Mouse (Mus musculus): Measurements from ENCODE around the gene Hyls1.

DNA sequence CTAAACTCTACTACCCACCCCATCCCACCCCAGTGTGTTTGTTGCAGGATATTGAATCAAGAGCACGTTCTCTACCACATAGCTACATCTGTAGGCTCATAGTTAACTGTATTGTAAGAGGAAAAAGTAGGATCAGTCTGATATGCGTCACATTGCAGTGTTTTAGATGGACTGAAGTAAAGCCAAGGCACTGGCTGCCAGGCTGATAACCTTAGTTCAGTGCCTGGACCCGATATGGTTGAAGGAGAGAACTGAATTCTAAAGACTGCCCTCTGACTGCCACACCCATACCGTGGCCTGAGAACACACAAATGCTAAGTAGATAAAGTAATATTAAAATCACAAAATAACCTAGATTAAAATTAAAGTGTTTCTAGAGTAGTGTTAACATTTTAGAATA lies 34.3 kb downstream of the Hyls1 start:
- TF ChIP-seq CTCF (IDR thresholded peaks at IDR 0.05; ENCODE audit: insufficient read depth, low read depth, low read length) = no peak
- TF ChIP-seq POLR2A (IDR thresholded peaks at IDR 0.05; ENCODE audit: insufficient read depth, low read depth, low read length) = no peak
